Mouse (Mus musculus) brain, embryonic 14.5 days (tissue): Measurements from ENCODE around the gene Lgr5.

Experiments used
- CTCF ChIP-seq: fragments of 200-500 bp; IDR thresholded peaks from 2 replicates; pipeline ENCODE4 v1.5.1; 2012; ENCODE audit warnings: inconsistent platforms, mild to moderate bottlenecking, moderate library complexity, borderline replicate concordance; ENCODE audit not compliant: insufficient read depth, insufficient read length; ENCODE audit errors: extremely low read depth
- POLR2A ChIP-seq: fragments of 200-500 bp; IDR thresholded peaks from 2 replicates; pipeline ENCODE4 v1.6.1; 2012; ENCODE audit warnings: mild to moderate bottlenecking, inconsistent platforms, borderline replicate concordance; ENCODE audit not compliant: poor library complexity, insufficient read depth, insufficient read length, severe bottlenecking; ENCODE audit errors: extremely low read depth

DNA sequence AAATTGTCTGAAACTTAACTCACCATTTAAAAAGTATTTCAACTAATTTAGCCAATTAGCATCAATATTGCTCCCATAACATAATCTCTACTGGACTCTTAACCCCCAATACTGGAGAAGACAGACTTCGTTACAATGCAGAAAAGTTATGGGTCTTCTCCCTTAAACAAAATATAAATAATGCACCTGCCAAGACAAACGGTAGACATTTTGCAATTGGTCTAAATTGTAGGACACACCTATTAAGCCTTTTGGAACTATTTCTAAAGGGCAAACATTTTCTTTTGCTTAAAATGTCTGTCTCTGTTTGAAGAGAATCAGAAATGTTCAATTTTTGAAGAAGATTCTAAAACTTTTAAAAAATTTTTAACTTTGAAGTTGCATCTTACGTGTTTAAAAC, 4.5 kb downstream of the Lgr5 start:
- TF ChIP-seq CTCF (no peak), POLR2A (no peak)
